Mouse (Mus musculus) liver, postnatal 0 days (tissue): Measurements from ENCODE around the gene Gm49405.
"Not testable (repeated sequence)": the region's sequence is repeated elsewhere in the genome, so short reads cannot be mapped to it uniquely, and the experiment has no call there.

ENCODE experiments used
- CTCF ChIP-seq: sonication (generic); IDR thresholded peaks from 2 replicates; pipeline ENCODE4 v1.5.1; 2016; ENCODE audit warnings: antibody characterized with exemption, low read depth
- EP300 ChIP-seq: IDR thresholded peaks from 2 replicates; pipeline ENCODE4 v1.6.1; 2016; ENCODE audit warnings: antibody characterized with exemption, low read depth, mild to moderate bottlenecking

- not testable (repeated sequence) for TF ChIP-seq CTCF, EP300
Measured at GRCm38 (mm10) chr19:3974608-3975007, 25.8 kb upstream of the Gm49405 start.
